Mouse (Mus musculus): Measurements from ENCODE around the gene Aak1.
"Not testable (repeated sequence)": the region's sequence is repeated elsewhere in the genome, so short reads cannot be mapped to it uniquely, and the experiment has no call there.

Aak1 gene

GRCm38 (mm10) chr6:86841949-86842348, 7.4 kb upstream of the Aak1 start:
- no peak for DNase-seq (ENCODE audit: low spot score)

GRCm38 (mm10) chr6:86843636-86844035, 5.7 kb upstream of the Aak1 start:
- no peak for DNase-seq (ENCODE audit: low spot score)

GRCm38 (mm10) chr6:86846467-86846866, 2.9 kb upstream of the Aak1 start:
- DNase-seq (ENCODE audit: low spot score) = no peak

GRCm38 (mm10) chr6:86847816-86848215, 1.5 kb upstream of the Aak1 start:
- DNase-seq (ENCODE audit: low spot score) = no peak

- no peak for DNase-seq (ENCODE audit: low spot score)
Observed at GRCm38 (mm10) chr6:86848580-86848914, 770 bp upstream of the Aak1 start.

- DNase-seq (ENCODE audit: low spot score) = no peak
Observed at GRCm38 (mm10) chr6:86849692-86850445, 552 bp downstream of the Aak1 start.

- no peak for DNase-seq (ENCODE audit: low spot score)
Observed at GRCm38 (mm10) chr6:86850588-86850987, 1.3 kb downstream of the Aak1 start.

- DNase-seq (ENCODE audit: low spot score) = no peak
Observed at GRCm38 (mm10) chr6:86851561-86851960, 2.2 kb downstream of the Aak1 start.

- DNase-seq (ENCODE audit: low spot score) = no peak
Observed at GRCm38 (mm10) chr6:86853928-86854327, 4.6 kb downstream of the Aak1 start.

- no peak for DNase-seq (ENCODE audit: low spot score)
Observed at GRCm38 (mm10) chr6:86854941-86855340, 5.6 kb downstream of the Aak1 start.

- no peak for DNase-seq (ENCODE audit: low spot score)
Observed at GRCm38 (mm10) chr6:86858606-86859005, 9.3 kb downstream of the Aak1 start.

GRCm38 (mm10) chr6:86860732-86861463, 11.6 kb downstream of the Aak1 start:
- DNase-seq (ENCODE audit: low spot score) = no peak

GRCm38 (mm10) chr6:86864358-86864757, 15.0 kb downstream of the Aak1 start:
- no peak for DNase-seq (ENCODE audit: low spot score)

- no peak for DNase-seq (ENCODE audit: low spot score)
Observed at GRCm38 (mm10) chr6:86870335-86870734, 21.0 kb downstream of the Aak1 start.

GRCm38 (mm10) chr6:86871783-86872182, 22.5 kb downstream of the Aak1 start:
- no peak for DNase-seq (ENCODE audit: low spot score)

- no peak for DNase-seq (ENCODE audit: low spot score)
Observed at GRCm38 (mm10) chr6:86874711-86875375, 25.5 kb downstream of the Aak1 start.

GRCm38 (mm10) chr6:86876451-86876850, 27.1 kb downstream of the Aak1 start:
- no peak for DNase-seq (ENCODE audit: low spot score)

GRCm38 (mm10) chr6:86878656-86879055, 29.3 kb downstream of the Aak1 start:
- DNase-seq (ENCODE audit: low spot score) = not testable (repeated sequence)

GRCm38 (mm10) chr6:86879314-86879713, 30.0 kb downstream of the Aak1 start:
- DNase-seq (ENCODE audit: low spot score) = no peak

GRCm38 (mm10) chr6:86884230-86884629, 34.9 kb downstream of the Aak1 start:
- DNase-seq (ENCODE audit: low spot score) = no peak

GRCm38 (mm10) chr6:86884746-86885145, 35.4 kb downstream of the Aak1 start:
- no peak for DNase-seq (ENCODE audit: low spot score)

- DNase-seq (ENCODE audit: low spot score) = no peak
Observed at GRCm38 (mm10) chr6:86885816-86886529, 36.7 kb downstream of the Aak1 start.

All from spleen, adult 12 weeks (tissue).